Mouse (Mus musculus) heart, postnatal 0 days (tissue): Measurements from ENCODE around the gene Vmn2r81. TPM values are rescaled to one million over a fixed set of nuclear protein-coding genes. Genes with fewer than 3 reads are reported as not detected.
"Not testable (repeated sequence)": the region's sequence is repeated elsewhere in the genome, so short reads cannot be mapped to it uniquely, and the experiment has no call there.

Experiments used
- ATAC-seq: fragments of 200-750 bp; cut with Nextera tagmentation; 2 replicates; pipeline ENCODE4 v1.8.0; 2017; ENCODE audit warnings: low read depth, moderate number of reproducible peaks, moderate library complexity; ENCODE audit not compliant: insufficient read depth
- DNase-seq: peaks from one replicate; pipeline ENCODE4 v3.0.0-alpha.2; 2016; ENCODE audit warnings: low spot score
- H3K27ac ChIP-seq: fragments of 300-500 bp; sonication (generic); 2 replicates; pipeline ENCODE4 v1.5.1; 2014; ENCODE audit warnings: low read depth, mild to moderate bottlenecking
- H3K27me3 ChIP-seq: fragments of 300-500 bp; sonication (generic); 2 replicates; pipeline ENCODE4 v1.6.1; 2014; ENCODE audit warnings: low read length, mixed read lengths; ENCODE audit not compliant: control insufficient read depth, insufficient read depth
- H3K36me3 ChIP-seq: fragments of 300-500 bp; sonication (generic); replicated peaks from 2 replicates; pipeline ENCODE4 v1.6.1; 2014; ENCODE audit warnings: low read length, mixed read lengths; ENCODE audit not compliant: control insufficient read depth, insufficient read depth
- H3K4me1 ChIP-seq: fragments of 300-500 bp; sonication (generic); 2 replicates; pipeline ENCODE4 v1.6.1; 2014; ENCODE audit warnings: antibody characterized with exemption; ENCODE audit not compliant: control insufficient read depth, insufficient read depth
- H3K4me2 ChIP-seq: fragments of 300-500 bp; sonication (generic); 2 replicates; pipeline ENCODE4 v1.6.1; 2014; ENCODE audit warnings: low read depth, mild to moderate bottlenecking, low read length, moderate library complexity
- H3K4me3 ChIP-seq: fragments of 300-500 bp; sonication (generic); 2 replicates; pipeline ENCODE4 v1.5.1; 2014; ENCODE audit warnings: low read depth, low read length
- H3K9ac ChIP-seq: fragments of 300-500 bp; sonication (generic); replicated peaks from 2 replicates; pipeline ENCODE4 v1.6.1; 2014; ENCODE audit warnings: low read depth, low read length, mixed read lengths
- H3K9me3 ChIP-seq: fragments of 300-500 bp; sonication (generic); replicated peaks from 2 replicates; pipeline ENCODE4 v1.6.1; 2016; ENCODE audit warnings: low read length; ENCODE audit not compliant: control insufficient read depth
- CTCF ChIP-seq: IDR thresholded peaks from 2 replicates; pipeline ENCODE4 v1.5.1; 2016; ENCODE audit warnings: antibody characterized with exemption, control low read depth, low read depth
- EP300 ChIP-seq: IDR thresholded peaks from 2 replicates; pipeline ENCODE4 v1.6.1; 2016; ENCODE audit warnings: antibody characterized with exemption, low read depth
- WGBS: fragments of 180-500 bp; shearing (Covaris S2); extraction: QIAGEN DNeasy Blood & Tissue Kit; methylation state at CpG from one replicate; pipeline ENCODE4 v1.1.7; 2014; 5-methylcytosine and 5-hydroxymethylcytosine counted together
- polyA plus RNA-seq: library from polyadenylated mRNA; unstranded; fragments of >200 nt; fragmentation: Nextera tagmentation; extraction: Ambion mirVana; gene quantifications from 2 replicates; pipeline ENCODE4 v1.2.1, GENCODE M21; 2015
- total RNA-seq: library from RNA; depleted of rRNA; stranded (reverse); fragments of >200 nt; gene quantifications from 2 replicates; pipeline ENCODE4 v1.2.3, GENCODE M21; 2014; ENCODE audit warnings: low replicate concordance; rRNA removed

Vmn2r81 gene
- total RNA-seq (not detected in 2 replicates), polyA plus RNA-seq (not detected in 2 replicates)

DNA sequence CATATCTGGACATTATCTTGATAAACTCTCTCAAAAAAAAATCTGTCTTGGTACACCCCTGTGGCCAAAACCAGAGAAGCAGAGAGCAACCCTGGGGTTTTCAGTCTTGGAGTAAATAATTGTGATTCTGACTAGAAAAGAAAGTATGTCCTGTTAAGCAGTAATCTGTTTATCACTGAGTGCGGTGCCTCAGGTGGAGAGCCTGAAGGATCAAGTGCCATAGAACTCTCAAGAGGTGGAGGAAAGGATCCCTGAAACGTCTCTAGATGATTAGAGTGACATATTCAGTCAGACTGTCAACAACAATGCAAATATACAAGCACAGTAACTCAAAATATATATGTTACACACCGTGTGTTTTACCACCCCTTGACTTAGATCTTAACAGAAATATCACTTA is at the start of gene Vmn2r81:
TSS of gene Vmn2r81 (plus strand) at position 301 of the 400 bp plus-strand sequence.
- ATAC-seq, H3K27ac ChIP-seq, H3K9ac ChIP-seq, H3K36me3 ChIP-seq, DNase-seq, H3K9me3 ChIP-seq, H3K4me2 ChIP-seq, H3K27me3 ChIP-seq, H3K4me1 ChIP-seq, H3K4me3 ChIP-seq: not testable (repeated sequence)
- 60% methylated on average over 3 of the region's 3 CpGs for WGBS

DNA sequence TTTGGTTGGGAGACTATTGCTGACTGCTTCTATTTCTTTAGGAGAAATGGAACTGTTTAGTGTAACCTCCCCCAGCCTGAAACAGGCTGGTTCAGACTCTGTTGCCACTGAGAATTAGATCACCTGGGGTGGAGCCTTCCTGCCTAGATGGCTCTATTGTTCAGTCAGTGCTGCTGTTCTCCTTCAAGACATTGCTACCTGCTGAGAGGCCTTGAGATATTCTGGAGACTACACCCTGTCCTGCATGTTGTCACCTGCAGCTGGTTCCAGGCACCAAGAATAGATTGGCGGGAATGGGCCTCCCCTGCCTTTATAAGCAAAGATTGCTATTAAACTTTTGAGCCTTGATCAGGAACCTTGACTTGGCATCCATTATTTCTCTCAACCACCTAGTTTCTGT is 47.5 kb upstream of the Vmn2r81 start:
- H3K9me3 ChIP-seq, H3K4me2 ChIP-seq, H3K9ac ChIP-seq, H3K4me3 ChIP-seq, ATAC-seq, DNase-seq, H3K27ac ChIP-seq, H3K4me1 ChIP-seq, H3K36me3 ChIP-seq, H3K27me3 ChIP-seq: not testable (repeated sequence)
- WGBS = 63% methylated on average over 1 of the region's 1 CpGs

DNA sequence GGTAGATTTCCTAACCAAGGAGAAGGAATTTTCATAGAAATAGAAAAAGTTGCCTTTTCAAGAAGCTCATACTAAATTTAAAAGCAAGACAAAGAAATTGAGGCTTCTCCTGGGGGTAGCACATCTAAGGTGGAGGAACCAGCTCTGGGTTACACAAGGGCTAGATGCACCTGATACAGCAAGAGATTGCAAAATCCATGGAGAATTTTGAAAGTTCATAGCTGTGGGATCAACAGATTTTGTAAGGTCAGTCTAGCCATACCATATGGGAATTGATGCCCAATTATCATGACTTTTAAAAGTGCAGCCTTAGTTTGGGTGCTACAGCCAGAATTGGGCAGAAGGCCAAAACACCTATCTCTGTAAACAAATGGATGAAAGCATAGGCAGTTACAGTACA is 27.1 kb upstream of the Vmn2r81 start:
- Histone ChIP-seq H3K36me3 (no peaks in the 10 kb centered on the region), H3K4me2 (no peak overlapping the region), H3K27me3 (no peaks in the 10 kb centered on the region), H3K27ac (no peak overlapping the region), H3K4me3 (no peak overlapping the region), H3K9ac (no peak overlapping the region), H3K9me3 (no peaks in the 10 kb centered on the region), H3K4me1 (no peaks in the 10 kb centered on the region)
- no peak for TF ChIP-seq EP300
- TF ChIP-seq CTCF = no peak
- DNase-seq (no peak), ATAC-seq (no peak)

DNA sequence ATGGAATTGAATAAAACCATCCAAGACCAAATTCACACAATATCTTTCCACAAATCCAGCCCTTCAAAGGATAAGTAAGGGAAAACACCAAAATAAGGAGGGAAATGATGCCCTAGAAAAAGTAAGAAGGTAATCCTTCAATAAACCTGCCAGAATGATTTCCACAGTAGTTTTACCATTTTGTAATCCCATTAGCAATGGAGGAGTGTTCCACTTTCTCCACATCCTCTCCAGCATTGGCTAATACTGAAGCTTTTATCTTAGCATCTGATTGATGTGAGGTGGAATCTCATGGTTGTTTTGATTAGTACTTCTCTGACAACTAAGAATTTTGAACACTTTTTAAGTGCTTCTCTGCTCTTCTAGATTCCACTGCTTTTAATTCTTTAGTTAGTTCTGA is 25.9 kb upstream of the Vmn2r81 start:
- H3K4me2 ChIP-seq = no peak overlapping the region
- DNase-seq = no peak
- H3K36me3 ChIP-seq = no peaks in the 10 kb centered on the region
- no peak for ATAC-seq
- H3K9me3 ChIP-seq = no peaks in the 10 kb centered on the region
- TF ChIP-seq EP300 (no peak), CTCF (no peak)
- H3K9ac ChIP-seq = no peak overlapping the region
- H3K27me3 ChIP-seq = no peaks in the 10 kb centered on the region
- H3K4me1 ChIP-seq = no peaks in the 10 kb centered on the region
- H3K27ac ChIP-seq = no peak overlapping the region
- H3K4me3 ChIP-seq = no peak overlapping the region

DNA sequence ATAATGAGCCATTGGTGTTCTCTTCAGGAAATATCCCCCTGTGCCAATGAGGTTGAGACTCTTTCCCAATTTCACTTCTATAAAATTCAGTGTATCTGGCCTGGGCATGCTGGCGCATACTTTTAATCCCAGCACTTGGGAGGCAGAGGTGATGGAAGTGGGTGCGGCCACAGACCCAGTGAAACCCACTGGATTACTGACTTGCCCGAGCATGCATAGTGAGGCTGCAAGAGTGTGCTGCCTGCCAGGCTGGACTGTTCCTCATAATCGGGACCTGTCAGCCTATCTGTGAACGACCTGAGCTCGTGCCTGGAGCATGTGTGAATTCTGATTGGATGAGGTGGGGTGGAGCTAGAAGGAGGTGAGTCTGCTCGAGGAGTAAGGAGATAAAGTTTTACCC is 25.3 kb upstream of the Vmn2r81 start:
- Histone ChIP-seq H3K4me1 (no peaks in the 10 kb centered on the region), H3K9me3 (no peaks in the 10 kb centered on the region), H3K4me3 (no peak overlapping the region), H3K27me3 (no peaks in the 10 kb centered on the region), H3K36me3 (no peaks in the 10 kb centered on the region), H3K9ac (no peak overlapping the region), H3K27ac (no peak overlapping the region), H3K4me2 (no peak overlapping the region)
- TF ChIP-seq CTCF = no peak
- TF ChIP-seq EP300 = no peak
- DNase-seq (no peak), ATAC-seq (no peak)
- WGBS = 58% methylated on average over 7 of the region's 7 CpGs

DNA sequence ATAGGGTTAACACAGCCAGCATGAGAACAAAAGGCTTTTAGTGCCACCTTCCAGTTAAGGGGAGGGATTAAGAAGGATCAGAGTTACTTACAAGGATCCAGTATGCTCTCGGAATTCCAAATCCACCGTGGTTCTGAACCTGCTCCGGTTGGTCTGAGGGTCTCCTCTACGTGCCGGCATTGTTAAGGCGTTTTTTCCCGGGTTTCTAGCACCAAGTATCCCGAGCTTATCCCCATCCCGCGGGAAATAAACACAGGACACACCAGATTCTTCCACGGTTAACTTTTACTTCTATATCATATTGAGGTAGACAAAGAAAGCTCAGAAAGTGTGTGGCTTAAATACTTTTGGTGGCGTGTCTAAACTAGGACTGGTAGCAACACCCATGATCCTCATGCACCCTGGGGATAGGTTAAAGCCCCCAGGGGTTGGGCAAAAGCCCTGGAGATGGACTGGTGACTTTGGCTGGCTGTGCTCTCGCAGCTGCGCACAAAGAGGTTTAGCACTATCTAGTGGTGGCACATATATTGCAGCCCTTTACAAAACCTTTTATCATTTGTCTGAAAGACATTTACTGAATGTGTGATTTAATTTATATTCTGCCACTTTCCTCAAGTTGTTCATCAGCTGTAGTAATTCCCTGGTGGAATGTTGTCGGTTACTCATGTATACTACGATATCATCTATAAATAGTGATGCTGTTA is 74.7 kb downstream of the Vmn2r81 start:
- 3% methylated on average over 16 of the region's 16 CpGs for WGBS
- H3K27me3 ChIP-seq, H3K9ac ChIP-seq, H3K27ac ChIP-seq, H3K9me3 ChIP-seq, ATAC-seq, H3K36me3 ChIP-seq, H3K4me1 ChIP-seq: not testable (repeated sequence)
- H3K4me2 ChIP-seq = peak overlapping the region; percentile 44; the same call in 1 of the 2 replicates
- peak; percentile 43 for TF ChIP-seq CTCF
- DNase-seq = peak; percentile 16
- peak overlapping the region; percentile 36 for H3K4me3 ChIP-seq
